Mouse (Mus musculus) thymus, adult 2 months (tissue): ENCODE data around the gene Phf21a.

Experiments
- CTCF ChIP-seq: fragments of 200-500 bp; IDR thresholded peaks from 2 replicates; pipeline ENCODE4 v1.5.1; 2012; ENCODE audit warnings: mild to moderate bottlenecking, control low read depth, low read length, moderate library complexity, borderline replicate concordance; ENCODE audit not compliant: control insufficient read depth, poor library complexity, insufficient read depth; ENCODE audit errors: extremely low read depth
- POLR2A ChIP-seq: fragments of 200-500 bp; IDR thresholded peaks from 2 replicates; pipeline ENCODE4 v1.6.1; 2012; ENCODE audit warnings: mild to moderate bottlenecking, low read length, control low read depth, moderate library complexity; ENCODE audit not compliant: control insufficient read depth, poor library complexity, insufficient read depth; ENCODE audit errors: extremely low read depth

- no peak for TF ChIP-seq POLR2A
- no peak for TF ChIP-seq CTCF
Observed at GRCm38 (mm10) chr2:92403776-92404319, 310.9 kb downstream of the Phf21a start.
